Mouse (Mus musculus): ENCODE measurements around the gene Tyro3.

GRCm38 (mm10) chr2:119846929-119847328 is 49.4 kb downstream of the Tyro3 start:
- TF ChIP-seq GATA1 (IDR thresholded peaks at IDR 0.05; ENCODE audit: borderline replicate concordance, low read length) (no peak), FLI1 (IDR thresholded peaks at IDR 0.05; ENCODE audit: low read length) (no peak)
